31 mouse cellular contexts compared by ENCODE assay signal in the genomic region with DNA sequence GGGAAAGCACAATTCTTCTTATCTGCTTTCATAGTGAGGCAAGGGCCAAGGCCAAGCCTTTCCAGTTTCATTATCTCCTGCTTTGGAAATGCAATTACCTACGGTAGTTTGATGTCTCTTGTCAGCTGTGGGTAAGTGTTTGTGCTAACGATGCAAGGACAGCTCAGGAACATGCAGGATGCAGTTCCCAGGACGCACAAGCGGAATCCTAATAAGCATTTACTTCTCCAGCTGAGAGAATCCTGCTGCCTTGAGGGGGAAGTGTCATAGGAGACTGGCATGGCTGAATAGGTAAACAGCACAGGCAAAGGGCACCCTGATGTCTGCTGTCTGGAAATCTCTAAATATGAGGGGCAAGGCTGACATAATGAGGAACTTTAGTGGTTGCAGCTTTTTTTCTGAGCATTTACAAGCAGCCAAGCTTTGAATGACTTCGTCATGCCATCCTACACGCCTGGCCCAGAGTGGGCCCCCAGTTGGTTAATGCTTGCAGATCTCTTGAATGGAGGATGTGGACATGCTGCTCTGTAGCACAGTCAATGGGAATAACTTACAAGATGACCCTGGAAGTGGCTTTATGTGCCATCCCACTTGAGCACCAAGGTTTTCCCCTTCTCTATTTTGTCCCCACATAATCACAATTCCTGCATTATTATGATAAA.
A peak's percentile ranks its signal among the peaks of the same experiment; 100 is the strongest.
DNase-seq lines count a peak whose midpoint lies in the region; ATAC-seq and TF ChIP-seq lines count a peak whose summit lies in the region.
"Had no signal": no experiment of that assay in that cellular context is flagged by ENCODE, and none has a peak within 500 bp of the region (broad histone marks: within the 10 kb centered on the region; RNA-seq: fewer than 3 reads in every experiment).

No protein-coding gene starts in this region.

- no peak overlapping the region for H3K4me2 ChIP-seq in hindbrain, embryonic 12.5 days (replicated peaks)
- no peak overlapping the region for H3K4me2 ChIP-seq in hindbrain, embryonic 11.5 days (replicated peaks; ENCODE audit: low read depth, low read length)
- H3K4me2 ChIP-seq in neural tube, embryonic 14.5 days (ENCODE audit: low read depth, low read length), result no peak overlapping the region
- H3K4me2 ChIP-seq in midbrain, embryonic 14.5 days (ENCODE audit: low read length), result no peak overlapping the region
- H3K4me2 ChIP-seq in stomach, postnatal 0 days (replicated peaks; ENCODE audit: low read depth), result no peak overlapping the region
- no peak overlapping the region for H3K4me2 ChIP-seq in forebrain, embryonic 11.5 days (ENCODE audit: low read depth, low read length, severe bottlenecking)
- H3K4me2 ChIP-seq: forebrain, embryonic 13.5 days; heart, embryonic 15.5 days; limb, embryonic 15.5 days; liver, embryonic 13.5 days; neural tube, embryonic 12.5 days had no signal

- peaks cover 2% of the 10 kb centered on the region; the same call in 1 of the 2 replicates for H3K4me1 ChIP-seq in hindbrain, embryonic 12.5 days
- no peaks in the 10 kb centered on the region for H3K4me1 ChIP-seq in hindbrain, embryonic 11.5 days (replicated peaks; ENCODE audit: control insufficient read depth, insufficient read depth, low read length)
- no peaks in the 10 kb centered on the region for H3K4me1 ChIP-seq in neural tube, embryonic 14.5 days (ENCODE audit: control insufficient read depth, insufficient read depth, low read length)
- peaks cover 4% of the 10 kb centered on the region; the same call in 1 of the 2 replicates for H3K4me1 ChIP-seq in midbrain, embryonic 14.5 days (ENCODE audit: control insufficient read depth, insufficient read depth, low read length)
- no peaks in the 10 kb centered on the region for H3K4me1 ChIP-seq in stomach, postnatal 0 days (replicated peaks; ENCODE audit: control insufficient read depth, insufficient read depth)
- no peaks in the 10 kb centered on the region for H3K4me1 ChIP-seq in forebrain, embryonic 11.5 days (replicated peaks; ENCODE audit: control insufficient read depth, insufficient read depth, low read length)
- H3K4me1 ChIP-seq: limb, embryonic 15.5 days; liver, embryonic 13.5 days; neural tube, embryonic 12.5 days had no signal

- 0 out of 2 replicates have a peak, but pooled peaks cover 2% of the 10 kb centered on the region for H3K9me3 ChIP-seq in hindbrain, embryonic 12.5 days (replicated peaks)
- H3K9me3 ChIP-seq in hindbrain, embryonic 11.5 days (ENCODE audit: control insufficient read depth, low read length), result no peaks in the 10 kb centered on the region
- H3K9me3 ChIP-seq in neural tube, embryonic 14.5 days (ENCODE audit: control insufficient read depth, low read length), result no peaks in the 10 kb centered on the region
- H3K9me3 ChIP-seq in midbrain, embryonic 14.5 days (ENCODE audit: control insufficient read depth, low read length), result peaks cover 10% of the 10 kb centered on the region; the same call in 1 of the 2 replicates
- no peaks in the 10 kb centered on the region for H3K9me3 ChIP-seq in stomach, postnatal 0 days (ENCODE audit: control insufficient read depth, low read length)
- H3K9me3 ChIP-seq in forebrain, embryonic 11.5 days (ENCODE audit: control insufficient read depth, low read length), result no peaks in the 10 kb centered on the region; the same call in 1 of the 2 replicates
- H3K9me3 ChIP-seq: heart, embryonic 15.5 days; limb, embryonic 10.5 days; limb, embryonic 15.5 days; liver, embryonic 13.5 days; neural tube, embryonic 12.5 days had no signal

- H3K36me3 ChIP-seq in hindbrain, embryonic 12.5 days, result no peaks in the 10 kb centered on the region
- no peaks in the 10 kb centered on the region for H3K36me3 ChIP-seq in hindbrain, embryonic 11.5 days (ENCODE audit: control insufficient read depth, insufficient read depth, low read length)
- no peaks in the 10 kb centered on the region for H3K36me3 ChIP-seq in neural tube, embryonic 14.5 days (ENCODE audit: control insufficient read depth, insufficient read depth, low read length)
- no peaks in the 10 kb centered on the region for H3K36me3 ChIP-seq in midbrain, embryonic 14.5 days (ENCODE audit: control insufficient read depth, insufficient read depth, low read length)
- no peaks in the 10 kb centered on the region for H3K36me3 ChIP-seq in stomach, postnatal 0 days (ENCODE audit: control insufficient read depth, insufficient read depth, low read length)
- no peaks in the 10 kb centered on the region for H3K36me3 ChIP-seq in forebrain, embryonic 11.5 days (ENCODE audit: control insufficient read depth, insufficient read depth, low read length)
- H3K36me3 ChIP-seq: heart, embryonic 15.5 days; limb, embryonic 10.5 days; liver, embryonic 13.5 days; neural tube, embryonic 12.5 days had no signal

- DNase-seq in hindbrain, embryonic 11.5 days (ENCODE audit: low spot score), result no peak
- DNase-seq in neural tube, embryonic 10.5 days (ENCODE audit: extremely low spot score, low spot score), result no peak
- peak; percentile 60 for DNase-seq in midbrain, embryonic 14.5 days
- peak; percentile 57 for DNase-seq in retina, postnatal 1 day
- DNase-seq in stomach, postnatal 0 days (ENCODE audit: low spot score), result no peak
- no peak for DNase-seq in forebrain, embryonic 11.5 days (ENCODE audit: low spot score)
- DNase-seq: adrenal gland, adult 8-10 months; B cell, adult 2 months; cerebellum, adult 11-12 months; cerebellum, adult 9-11 months; gastrocnemius, adult 2 months; gastrocnemius, postnatal 36 days; heart, adult 2 months; kidney, adult 9 months; kidney, postnatal 10 days; layer of hippocampus, adult 9-11 months; liver, embryonic 13.5 days; lung, adult 18-20 months; right cerebral cortex, postnatal 14 days had no signal

- H3K4me3 ChIP-seq in hindbrain, embryonic 12.5 days, result no peak overlapping the region
- no peak overlapping the region for H3K4me3 ChIP-seq in hindbrain, embryonic 11.5 days (ENCODE audit: low read depth, low read length)
- no peak overlapping the region for H3K4me3 ChIP-seq in neural tube, embryonic 14.5 days (ENCODE audit: low read depth, low read length)
- no peak overlapping the region for H3K4me3 ChIP-seq in midbrain, embryonic 14.5 days (replicated peaks; ENCODE audit: low read depth, low read length)
- no peak overlapping the region for H3K4me3 ChIP-seq in stomach, postnatal 0 days (ENCODE audit: low read depth, low read length)
- H3K4me3 ChIP-seq in forebrain, embryonic 11.5 days (ENCODE audit: low read depth, low read length), result no peak overlapping the region
- H3K4me3 ChIP-seq: erythroblast, embryonic 14.5 days; forebrain, embryonic 13.5 days; gastrocnemius, adult 2 months; heart, adult 2 months; heart, embryonic 15.5 days; limb, embryonic 10.5 days; limb, embryonic 15.5 days; liver, embryonic 13.5 days; neural tube, embryonic 12.5 days had no signal

- 0 out of 2 replicates have a peak overlapping the region, but pooled peaks have one; percentile 2 for H3K27ac ChIP-seq in hindbrain, embryonic 12.5 days
- no peak overlapping the region for H3K27ac ChIP-seq in hindbrain, embryonic 11.5 days (ENCODE audit: low read depth, low read length)
- H3K27ac ChIP-seq in neural tube, embryonic 14.5 days (ENCODE audit: low read depth, low read length), result no peak overlapping the region
- peak overlapping the region; percentile 32; the same call in 1 of the 2 replicates for H3K27ac ChIP-seq in midbrain, embryonic 14.5 days (replicated peaks; ENCODE audit: low read depth, low read length)
- no peak overlapping the region for H3K27ac ChIP-seq in stomach, postnatal 0 days (replicated peaks)
- H3K27ac ChIP-seq in forebrain, embryonic 11.5 days (ENCODE audit: low read depth, low read length), result no peak overlapping the region
- H3K27ac ChIP-seq: forebrain, embryonic 13.5 days; gastrocnemius, adult 2 months; heart, adult 2 months; heart, embryonic 15.5 days; limb, embryonic 10.5 days; limb, embryonic 15.5 days; liver, embryonic 13.5 days; macrophage; neural tube, embryonic 12.5 days had no signal

- no peak overlapping the region for H3K9ac ChIP-seq in hindbrain, embryonic 12.5 days
- no peak overlapping the region for H3K9ac ChIP-seq in hindbrain, embryonic 11.5 days (ENCODE audit: low read depth, low read length)
- H3K9ac ChIP-seq in neural tube, embryonic 14.5 days (replicated peaks; ENCODE audit: low read depth, low read length), result no peak overlapping the region
- no peak overlapping the region for H3K9ac ChIP-seq in midbrain, embryonic 14.5 days (replicated peaks; ENCODE audit: low read length)
- H3K9ac ChIP-seq in stomach, postnatal 0 days (ENCODE audit: low read length), result no peak overlapping the region
- H3K9ac ChIP-seq in forebrain, embryonic 11.5 days (ENCODE audit: low read length), result no peak overlapping the region
- H3K9ac ChIP-seq: forebrain, embryonic 13.5 days; heart, embryonic 15.5 days; limb, embryonic 15.5 days; liver, embryonic 13.5 days; neural tube, embryonic 12.5 days had no signal

- ATAC-seq in hindbrain, embryonic 12.5 days (ENCODE audit: low FRiP score), result peak; percentile 54; the same call in 1 of the 2 replicates
- no peak for ATAC-seq in hindbrain, embryonic 11.5 days (ENCODE audit: low FRiP score)
- peak; percentile 34; the same call in 1 of the 2 replicates for ATAC-seq in neural tube, embryonic 14.5 days (ENCODE audit: low read depth)
- ATAC-seq in midbrain, embryonic 14.5 days (ENCODE audit: low FRiP score, low TSS enrichment), result no peak; the same call in 1 of the 2 replicates
- no peak for ATAC-seq in stomach, postnatal 0 days (ENCODE audit: low FRiP score, low TSS enrichment)
- ATAC-seq in forebrain, embryonic 11.5 days (replicated peaks; ENCODE audit: low FRiP score), result no peak
- ATAC-seq: activated CD4-positive, CD25-positive, alpha-beta regulatory T cell, adult 4 months; forebrain, embryonic 13.5 days; intestine, postnatal 0 days; lung, postnatal 0 days had no signal

- 48% methylated on average over 6 of the region's 6 CpGs for WGBS in hindbrain, embryonic 12.5 days
- WGBS in hindbrain, embryonic 11.5 days, result 58% methylated on average over 6 of the region's 6 CpGs
- WGBS in neural tube, embryonic 14.5 days, result 52% methylated on average over 6 of the region's 6 CpGs
- 25% methylated on average over 6 of the region's 6 CpGs for WGBS in midbrain, embryonic 14.5 days
- 65% methylated on average over 6 of the region's 6 CpGs for WGBS in stomach, postnatal 0 days
- 45% methylated on average over 6 of the region's 6 CpGs for WGBS in forebrain, embryonic 11.5 days

- TF ChIP-seq CTCF in stomach, postnatal 0 days (IDR thresholded peaks at IDR 0.05; ENCODE audit: low read depth), result no peak

- no peak for TF ChIP-seq EP300 in stomach, postnatal 0 days (optimal IDR thresholded peaks at IDR 0.05)

- no peaks in the 10 kb centered on the region for H3K27me3 ChIP-seq in hindbrain, embryonic 12.5 days
- no peaks in the 10 kb centered on the region for H3K27me3 ChIP-seq in hindbrain, embryonic 11.5 days (ENCODE audit: control insufficient read depth, insufficient read depth, low read length)
- no peaks in the 10 kb centered on the region for H3K27me3 ChIP-seq in neural tube, embryonic 14.5 days (ENCODE audit: control insufficient read depth, insufficient read depth, low read length)
- no peaks in the 10 kb centered on the region for H3K27me3 ChIP-seq in midbrain, embryonic 14.5 days (ENCODE audit: control insufficient read depth, insufficient read depth, low read length)
- H3K27me3 ChIP-seq in stomach, postnatal 0 days (ENCODE audit: control insufficient read depth, insufficient read depth, low read length), result no peaks in the 10 kb centered on the region
- no peaks in the 10 kb centered on the region for H3K27me3 ChIP-seq in forebrain, embryonic 11.5 days (ENCODE audit: control insufficient read depth, insufficient read depth, low read length)
- H3K27me3 ChIP-seq: forebrain, embryonic 13.5 days; heart, embryonic 15.5 days; limb, embryonic 15.5 days; liver, embryonic 13.5 days; neural tube, embryonic 12.5 days had no signal

Comparison
In these comparisons a context has a peak if more than half of its experiments do, and no peak if none do; other contexts are left out.
1. ATAC-seq: peak in hindbrain, embryonic 12.5 days (single experiment) and neural tube, embryonic 14.5 days (single experiment); none in hindbrain, embryonic 11.5 days (single experiment), midbrain, embryonic 14.5 days (single experiment), stomach, postnatal 0 days (single experiment) and forebrain, embryonic 11.5 days (single experiment).
2. H3K27ac ChIP-seq: peak in hindbrain, embryonic 12.5 days (single experiment) and midbrain, embryonic 14.5 days (single experiment); none in hindbrain, embryonic 11.5 days (single experiment), neural tube, embryonic 14.5 days (single experiment), stomach, postnatal 0 days (single experiment) and forebrain, embryonic 11.5 days (single experiment).
3. DNase-seq: peak in midbrain, embryonic 14.5 days (single experiment) and retina, postnatal 1 day (single experiment); none in hindbrain, embryonic 11.5 days (single experiment), neural tube, embryonic 10.5 days (single experiment), stomach, postnatal 0 days (single experiment) and forebrain, embryonic 11.5 days (single experiment).